Mouse (Mus musculus) gastrocnemius, postnatal 25 days (tissue): ENCODE measurements around the gene Gnl3. TPM values are rescaled to one million over a fixed set of nuclear protein-coding genes. Genes with fewer than 3 reads are reported as not detected.
A peak's percentile ranks its signal among the peaks of the same experiment; 100 is the strongest.

Experiments
- DNase-seq: peaks from one replicate; pipeline ENCODE4 v3.0.0; 2022
- long read RNA-seq, 2 experiments: library from polyadenylated mRNA; stranded (forward); transcript quantifications; one replicate each; pipeline ENCODE4 v2.0.0; 2021
- total RNA-seq, 2 experiments: library from RNA; stranded (reverse); gene quantifications; 1 replicate in 1 of 2; 2 replicates in 1 of 2; pipeline ENCODE4 v1.2.3; 2021

Gene Gnl3
- total RNA-seq = 10 to 100 TPM; 23.7 to 27.3 TPM
- long read RNA-seq, experiment 1, transcript Gnl3-201 (15 exons, 1,947 nt) = major isoform, 19 of 27 reads
- long read RNA-seq, experiment 1, partial matches to known transcripts = 2 of 27 reads
- long read RNA-seq, experiment 1, other reads (novel, unspliced or antisense) = 4 of 27 reads
- long read RNA-seq, experiment 2, transcript Gnl3-201 (15 exons, 1,947 nt) = major isoform, 10 of 14 reads
- long read RNA-seq, experiment 2, partial matches to known transcripts = 2 of 14 reads
- long read RNA-seq, experiment 2, other reads (novel, unspliced or antisense) = 2 of 14 reads

DNA sequence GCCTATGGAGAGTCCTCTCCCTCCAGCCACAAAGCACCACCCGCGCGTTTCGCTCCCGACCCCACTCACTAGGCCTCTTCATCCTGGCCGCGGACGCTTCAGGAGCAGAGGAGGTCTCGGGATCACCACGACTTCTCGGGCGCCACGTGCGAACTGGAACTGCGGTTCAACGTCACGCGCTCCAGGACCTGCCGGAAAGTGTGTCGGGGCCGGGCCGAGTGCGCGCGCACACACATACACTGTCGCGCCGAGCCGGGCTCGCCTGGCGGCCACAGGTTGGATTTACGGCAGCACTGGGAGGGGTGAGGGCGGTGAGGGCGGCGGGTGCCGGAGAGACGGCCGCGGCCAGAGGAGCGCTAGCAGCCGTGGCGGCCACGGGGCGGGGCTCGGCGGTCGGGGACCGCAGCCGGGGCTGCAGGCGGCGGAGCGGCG lies at the start of gene Gnl3, which contains the start of gene Pbrm1:
Gene Gnl3, minus strand, starts transcription at position 293 of the 432 bp plus-strand sequence.
Gene Pbrm1, plus strand, starts transcription at position 279 of the 432 bp plus-strand sequence.
- DNase-seq = peak; percentile 96

DNA sequence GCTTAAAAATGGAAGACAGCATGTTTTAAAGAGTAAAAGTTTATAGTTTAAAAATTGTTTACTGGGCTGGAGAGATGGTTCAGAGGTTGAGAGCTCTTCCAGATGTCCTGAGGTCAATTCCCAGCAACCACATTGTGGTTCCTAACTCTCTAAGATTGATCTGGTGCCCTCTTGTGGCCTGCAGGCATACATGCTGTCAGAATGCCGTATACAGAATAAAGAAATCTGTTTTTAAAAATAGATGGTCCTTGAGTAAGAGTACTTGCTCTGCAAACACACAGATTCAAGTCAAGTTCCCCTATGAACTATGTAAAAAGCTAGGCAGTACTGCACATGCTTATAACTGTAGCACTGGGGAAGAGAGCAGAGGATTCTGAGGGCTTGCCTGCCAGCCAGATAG lies 43.3 kb upstream of the Gnl3 start:
- DNase-seq = no peak

DNA sequence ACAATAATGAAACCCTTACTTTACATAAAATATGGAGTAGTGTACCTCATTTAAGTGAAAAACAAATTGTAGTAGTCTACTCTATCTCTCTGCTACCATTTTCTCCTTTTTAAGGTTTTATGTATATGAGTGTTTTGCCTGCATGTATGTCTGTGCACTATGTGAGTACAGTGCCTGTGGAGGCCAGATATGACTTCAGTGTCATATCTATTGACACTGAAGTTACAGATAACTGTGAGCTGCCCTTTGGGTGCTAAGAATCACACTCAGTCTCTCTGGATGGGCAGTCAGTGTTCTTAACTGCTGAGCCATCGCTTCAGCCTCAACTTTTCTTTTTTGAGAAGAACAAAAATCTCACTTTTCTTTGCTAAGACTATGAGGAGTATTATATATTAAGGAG lies 26.9 kb upstream of the Gnl3 start:
- no peak for DNase-seq

DNA sequence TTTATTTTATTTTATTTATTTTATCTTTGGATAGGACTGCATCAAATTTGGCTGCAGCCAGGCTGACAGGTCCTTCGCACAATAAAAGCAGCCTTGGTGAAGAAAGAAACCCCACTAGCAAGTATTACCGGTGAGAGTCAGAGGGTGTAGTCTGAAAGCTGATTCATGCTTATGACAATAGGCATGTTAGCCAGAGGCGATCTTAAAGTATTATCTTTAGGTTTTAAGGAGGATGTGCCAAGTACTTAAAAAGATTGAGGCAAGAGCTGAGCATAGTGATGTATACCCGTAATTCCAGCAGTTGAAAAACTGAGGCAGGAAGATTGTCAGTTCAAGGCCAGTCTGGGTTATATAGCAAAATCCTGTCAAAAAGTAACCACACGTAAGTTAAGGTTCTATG lies 26.3 kb upstream of the Gnl3 start:
- DNase-seq = no peak

DNA sequence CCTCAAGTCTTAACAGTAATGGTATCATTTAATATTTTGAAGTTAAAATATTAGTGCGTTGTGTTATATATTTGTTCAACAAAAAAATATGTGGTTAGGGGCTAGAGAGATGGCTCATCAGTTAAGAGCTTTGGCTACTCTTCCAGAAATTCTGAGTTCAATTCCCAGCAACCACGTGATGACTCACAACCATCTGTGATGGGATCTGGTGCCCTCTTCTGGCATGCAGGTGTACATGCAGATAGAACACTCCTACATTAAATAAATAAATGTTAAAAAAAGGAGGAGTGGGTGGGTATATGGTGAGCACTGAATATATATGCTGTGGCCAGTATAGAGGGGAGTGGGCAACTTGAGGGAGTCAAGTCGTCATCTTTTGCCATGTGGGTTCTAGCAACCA lies 6.8 kb upstream of the Gnl3 start:
- DNase-seq = no peak

DNA sequence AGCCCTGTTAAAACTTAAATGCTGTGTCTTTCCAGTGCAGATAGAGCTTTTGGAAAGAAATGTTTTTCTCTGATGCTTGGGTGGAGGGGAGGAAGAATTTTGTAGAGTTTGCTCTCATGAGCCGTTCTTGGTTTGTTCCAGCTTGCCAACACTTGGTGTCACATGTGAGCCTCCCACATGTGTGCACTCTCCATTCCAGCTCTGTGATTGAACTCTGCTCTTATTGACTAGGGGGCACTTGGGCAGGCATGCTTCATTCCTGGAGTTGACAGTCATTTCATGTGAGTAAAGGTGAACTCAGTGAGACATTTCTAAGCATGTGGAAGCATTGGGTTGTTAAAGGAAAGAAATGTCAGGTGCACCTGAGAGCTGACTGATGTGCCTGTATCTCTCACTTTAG lies 3.6 kb upstream of the Gnl3 start:
- DNase-seq = no peak

DNA sequence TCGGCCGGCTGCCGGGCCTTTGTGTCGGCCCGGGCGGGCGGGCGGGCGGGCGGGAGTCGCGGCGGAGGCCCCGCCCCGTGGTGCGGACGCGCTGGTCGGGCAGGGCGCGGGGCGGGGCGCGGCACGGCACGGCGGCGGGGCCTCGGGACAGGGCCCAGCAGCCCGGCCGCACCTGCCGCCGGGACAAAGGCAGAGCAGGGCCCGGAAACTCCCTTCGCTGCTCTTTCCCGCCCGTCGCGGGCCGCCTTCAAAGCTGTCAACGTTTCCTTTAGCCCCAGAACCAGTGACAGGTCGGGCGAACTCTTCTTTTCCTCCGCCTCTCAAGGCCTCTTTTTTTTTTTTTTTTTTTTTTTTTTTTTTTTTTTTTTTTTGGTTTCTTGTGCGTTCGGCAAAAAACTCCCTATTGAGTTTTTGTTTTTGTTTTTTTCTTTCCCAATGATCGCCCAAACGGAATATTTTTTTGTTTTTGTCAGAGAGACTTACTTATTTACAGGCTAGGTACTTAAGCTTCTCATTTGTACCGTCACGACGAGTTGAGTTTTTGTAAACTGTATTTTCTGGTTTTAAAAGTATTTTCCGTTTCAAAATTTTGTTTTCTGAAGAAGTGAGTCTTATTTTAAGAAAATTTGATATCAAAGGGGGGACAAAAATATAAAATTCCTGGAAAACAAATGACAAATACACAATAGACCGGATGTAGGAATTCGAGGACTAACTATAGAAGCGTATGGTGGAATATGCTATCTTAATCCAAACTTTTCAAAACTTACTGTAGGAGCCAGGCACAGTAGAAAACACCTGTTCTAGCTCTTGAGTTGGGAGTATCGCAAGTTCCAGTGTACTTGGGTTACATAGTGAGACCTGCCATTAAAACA lies 616 bp upstream of the Gnl3 start:
- DNase-seq = peak; percentile 78

DNA sequence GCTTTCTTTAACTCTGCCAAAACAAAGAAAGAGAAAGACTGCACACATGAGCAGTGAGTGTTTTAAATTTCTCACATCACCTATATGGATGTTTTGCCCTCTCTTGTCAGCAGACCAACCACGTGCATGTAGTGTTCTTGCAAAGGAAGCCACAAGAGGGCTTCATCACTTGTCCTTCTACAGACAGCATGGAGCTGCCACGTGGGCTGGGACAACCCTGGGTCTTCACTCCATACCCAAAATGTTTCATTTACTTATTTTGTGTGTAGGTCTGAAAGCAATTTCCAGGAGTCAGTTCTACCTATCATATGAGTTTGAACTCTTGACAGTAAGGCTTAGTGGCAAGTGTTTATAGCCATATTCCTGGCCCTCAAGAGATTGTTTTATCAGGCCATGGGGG lies 1.1 kb downstream of the Gnl3 start:
- DNase-seq = no peak

DNA sequence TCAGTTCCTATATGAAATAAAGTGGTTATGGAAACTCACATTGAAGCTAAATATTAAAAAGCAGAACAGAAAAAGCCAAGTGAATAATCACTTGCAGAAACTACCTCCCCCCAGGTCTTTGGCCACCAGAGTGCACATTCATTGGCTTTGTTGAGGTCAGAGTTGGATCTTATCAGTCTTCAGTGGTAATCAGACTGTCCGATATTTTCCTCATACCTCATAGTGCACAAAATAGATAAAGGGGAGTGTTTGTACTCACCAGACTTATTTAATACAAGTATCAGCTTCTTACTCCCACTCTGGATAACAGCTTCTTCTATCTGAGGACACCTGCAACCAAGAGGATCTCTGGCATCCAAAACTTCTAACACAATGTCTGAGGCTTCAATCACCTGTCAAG lies 2.9 kb downstream of the Gnl3 start:
- no peak for DNase-seq

DNA sequence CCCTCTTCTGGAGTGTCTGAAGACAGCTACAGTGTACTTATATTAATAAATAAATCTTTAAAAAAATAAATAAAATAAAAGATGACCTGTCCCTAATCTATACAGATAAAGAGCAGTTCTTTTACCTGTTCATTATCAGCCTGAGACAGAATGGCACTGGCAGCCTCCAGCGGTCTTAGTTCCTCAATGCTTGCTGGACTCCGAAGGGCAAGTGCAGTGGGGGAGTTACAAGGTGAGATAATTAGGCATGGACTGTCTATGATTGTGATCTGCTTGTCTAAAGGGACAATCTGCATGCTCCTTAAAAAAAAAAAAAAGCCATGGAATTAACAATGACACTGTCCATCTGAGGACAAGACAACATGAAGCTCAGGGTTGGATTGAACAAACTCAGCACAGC lies 5.0 kb downstream of the Gnl3 start:
- DNase-seq = no peak

DNA sequence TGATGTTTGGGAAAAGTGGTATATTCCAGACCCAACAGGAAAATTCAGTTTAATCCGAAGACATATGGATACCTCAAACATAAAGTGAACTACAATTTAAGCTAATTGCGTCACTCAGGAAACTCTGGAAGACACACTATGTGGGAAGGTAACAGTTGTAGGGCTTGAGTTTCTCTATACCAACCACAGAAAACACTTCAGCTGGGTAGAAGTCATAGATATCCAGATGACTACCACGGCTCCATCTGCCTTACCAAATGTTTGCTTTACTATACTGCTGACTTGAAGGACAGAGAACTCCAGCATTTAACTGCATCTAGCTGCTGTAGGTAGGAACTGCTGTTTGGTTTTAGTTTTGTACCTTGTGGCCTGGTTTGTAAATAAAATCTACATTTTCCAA lies 7.4 kb downstream of the Gnl3 start:
- no peak for DNase-seq

DNA sequence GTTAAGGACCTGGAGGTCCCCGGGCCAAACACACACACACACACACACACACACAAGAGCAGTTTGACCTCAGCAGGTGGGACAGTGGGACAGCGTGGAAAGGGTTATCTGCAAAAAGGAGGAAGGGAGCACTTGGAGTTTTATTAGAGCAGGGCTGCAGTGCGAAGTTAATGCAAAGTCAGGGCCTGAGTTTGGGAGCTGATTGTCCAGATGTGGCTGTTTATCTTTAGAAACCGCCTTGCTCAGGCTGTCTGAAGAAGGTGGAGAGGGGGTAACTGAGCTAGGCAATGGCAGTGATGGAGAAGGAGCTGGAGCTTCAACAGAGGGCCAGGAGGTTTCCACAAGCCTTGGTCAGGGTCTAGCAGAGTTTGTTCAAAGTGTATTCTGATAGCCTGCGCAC lies 12.2 kb downstream of the Gnl3 start:
- DNase-seq = no peak

DNA sequence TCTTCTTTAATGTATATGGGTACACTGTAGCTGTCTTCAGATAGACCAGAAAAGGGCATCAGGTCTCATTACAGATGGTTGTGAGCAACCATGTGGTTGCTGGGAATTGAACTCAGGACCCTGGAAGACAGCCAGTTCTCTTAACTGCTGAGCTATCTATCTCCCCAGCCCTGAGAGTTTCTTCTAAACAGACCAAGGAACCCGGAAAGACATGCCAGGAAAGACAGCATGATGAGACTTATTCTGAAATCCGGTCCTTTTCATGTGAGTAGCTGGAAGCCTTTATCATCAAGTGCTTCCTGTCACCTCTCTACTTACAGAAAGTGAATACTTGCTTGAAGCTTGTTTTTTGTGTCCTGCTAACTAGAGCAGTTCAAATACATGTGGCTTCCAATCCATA lies 14.4 kb downstream of the Gnl3 start:
- DNase-seq = no peak

DNA sequence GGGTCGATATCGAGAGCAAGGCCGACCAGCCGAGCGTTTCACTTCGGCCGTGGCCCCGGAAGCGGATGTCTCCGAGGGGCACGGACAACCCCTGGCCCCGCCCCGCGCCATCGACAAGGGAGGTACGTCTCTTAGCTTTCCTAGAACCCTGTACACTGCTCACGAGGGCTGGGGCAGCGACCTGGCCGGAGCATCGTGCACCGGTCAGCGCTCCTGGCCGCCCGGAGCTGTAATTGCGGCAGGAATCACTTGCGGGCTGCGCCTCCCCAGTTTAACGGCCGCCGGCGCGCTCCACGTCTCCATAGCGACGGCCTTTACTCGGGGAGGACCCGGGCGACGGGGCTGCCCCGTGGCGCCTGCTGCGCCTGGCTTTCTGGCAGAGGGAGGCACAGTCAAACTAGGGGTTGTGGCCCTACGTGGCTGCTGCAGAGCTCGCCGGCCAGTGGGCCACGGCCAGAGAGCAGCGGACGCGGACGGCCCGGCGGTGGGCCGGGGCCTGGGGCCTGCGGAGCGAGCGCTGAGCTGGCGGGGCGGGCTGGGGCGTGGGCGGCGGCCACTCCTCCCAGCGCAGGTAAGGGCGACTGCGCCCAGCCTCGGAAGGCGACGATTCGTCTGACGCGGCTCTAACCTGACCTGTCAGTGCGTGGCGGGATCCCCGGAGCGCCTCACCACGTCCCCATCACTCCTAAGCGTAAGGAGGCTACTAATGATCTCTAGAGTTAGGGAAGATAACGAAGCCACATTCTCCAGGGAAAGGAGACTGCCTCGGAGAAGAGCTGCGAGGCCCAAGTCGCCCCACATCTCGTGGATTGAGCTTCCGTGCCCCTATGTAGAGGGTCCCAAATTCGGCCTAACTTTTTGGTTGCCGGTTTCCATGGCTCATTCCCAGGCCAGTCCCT lies 17.4 kb downstream of the Gnl3 start, which contains the start of the genes Glt8d1 and Spcs1:
Gene Glt8d1, plus strand, starts transcription at position 94 of the 899 bp plus-strand sequence.
Gene Spcs1, minus strand, starts transcription at position 366 of the 899 bp plus-strand sequence.
- peak; percentile 85 for DNase-seq

DNA sequence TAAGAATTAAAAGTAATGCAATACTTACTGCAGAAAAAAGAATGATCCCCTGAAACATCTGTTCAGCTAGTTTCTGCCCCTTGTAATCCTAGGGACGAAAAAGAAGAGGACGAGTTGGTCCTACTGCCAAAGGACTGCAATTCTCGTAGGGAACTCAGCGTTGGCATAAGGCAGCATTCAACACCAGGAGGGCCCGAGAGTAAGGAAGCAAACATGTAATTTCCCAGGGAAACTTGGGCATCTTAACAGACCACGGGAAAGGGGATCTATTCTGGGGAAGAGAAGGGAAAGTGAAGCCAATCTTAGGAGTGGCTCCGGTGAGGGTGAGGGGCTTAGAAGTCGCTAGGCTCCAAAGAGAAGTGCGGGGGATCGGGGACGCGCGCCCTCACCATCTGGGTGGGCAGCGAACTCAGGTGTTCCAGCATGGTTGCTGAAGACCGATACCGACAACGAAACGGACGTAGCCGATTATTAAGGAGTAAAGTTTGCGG lies 18.1 kb downstream of the Gnl3 start:
- no peak for DNase-seq

DNA sequence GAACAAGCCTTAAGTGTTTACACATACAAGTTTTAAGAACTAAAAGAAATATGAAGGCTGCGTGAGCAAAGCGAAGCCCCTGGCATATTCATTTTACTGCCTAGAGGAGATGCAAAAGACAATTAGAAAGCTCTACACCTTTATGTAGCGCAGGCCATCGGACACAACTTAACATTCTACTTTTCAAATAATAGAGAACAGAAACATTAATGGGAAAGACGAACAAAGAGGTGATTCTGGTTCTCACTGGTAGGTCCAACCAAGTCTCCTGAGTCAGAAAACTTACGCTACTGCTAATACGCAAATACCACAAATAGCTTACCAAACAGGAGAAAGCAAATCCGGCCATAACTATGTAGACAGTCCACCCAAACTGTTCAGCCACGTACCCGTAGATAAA lies 18.6 kb downstream of the Gnl3 start:
- no peak for DNase-seq

DNA sequence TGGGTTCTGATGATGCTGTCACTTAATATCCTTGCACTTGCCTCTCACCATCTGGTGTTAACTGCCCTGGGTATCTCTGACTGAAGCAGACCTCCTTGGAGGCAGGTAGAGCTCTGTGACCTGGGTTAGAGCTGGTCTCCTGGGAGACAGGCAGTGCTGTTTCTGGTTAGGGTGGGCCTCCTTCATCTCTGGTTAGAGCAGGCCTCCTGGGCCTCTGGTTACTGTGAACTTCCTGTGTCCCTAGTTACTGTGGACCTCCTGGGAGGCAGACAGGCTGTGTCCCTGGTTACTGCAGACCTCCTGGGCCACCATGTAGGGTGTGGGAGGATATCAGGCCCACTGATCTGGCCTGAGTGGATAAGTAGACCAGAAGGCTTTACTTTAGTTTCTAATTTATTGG lies 22.5 kb downstream of the Gnl3 start:
- DNase-seq = no peak

DNA sequence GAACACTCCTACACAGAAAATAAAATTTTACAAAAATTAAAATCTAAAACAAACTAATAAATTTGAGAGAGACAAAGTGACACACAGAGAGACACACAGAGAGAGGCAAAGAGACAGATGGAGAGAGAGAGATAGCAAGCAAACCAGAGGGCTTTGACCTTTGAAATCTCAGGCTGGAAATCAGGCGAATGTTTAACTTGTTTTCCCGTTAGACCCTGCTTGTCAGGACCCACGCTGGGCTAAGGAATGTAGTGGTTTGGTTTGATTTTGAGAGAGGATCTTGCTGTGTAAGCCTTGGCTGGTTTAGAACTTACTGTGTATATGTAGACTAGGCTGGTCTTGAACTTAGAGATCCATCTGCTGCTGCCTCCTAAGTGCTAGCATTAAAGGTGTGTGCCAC lies 42.7 kb downstream of the Gnl3 start:
- no peak for DNase-seq

DNA sequence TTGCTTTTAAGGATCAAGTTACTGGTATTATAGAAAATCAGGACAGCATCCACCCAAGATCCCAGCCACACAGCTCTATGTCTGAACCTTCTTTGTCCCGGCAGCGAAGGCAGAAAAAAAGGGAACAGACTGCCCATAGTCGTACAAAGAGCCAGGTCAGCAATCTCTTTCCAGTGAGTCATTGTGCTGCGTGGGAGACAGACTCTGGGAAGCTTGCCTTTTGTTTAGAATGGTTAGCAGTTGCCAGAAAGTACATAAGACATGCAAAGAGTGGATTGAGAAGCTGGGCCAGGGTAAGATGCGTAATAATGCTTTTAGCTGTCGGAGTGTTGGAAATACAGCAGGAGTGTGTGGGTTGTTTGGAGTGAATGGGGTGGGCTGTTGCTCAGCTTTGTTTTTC lies 44.7 kb downstream of the Gnl3 start:
- peak; percentile 22 for DNase-seq
